Mouse (Mus musculus) erythroid progenitor cell, adult 5-6 weeks (primary cell): ENCODE measurements around the gene Baz1a. TPM values are rescaled to one million over a fixed set of nuclear protein-coding genes. Genes with fewer than 3 reads are reported as not detected.

Experiments
- ATAC-seq: replicated peaks from 2 replicates; pipeline ENCODE4 v1.8.0; 2016; ENCODE audit warnings: moderate number of reproducible peaks, mild to moderate bottlenecking, moderate TSS enrichment, inconsistent platforms; ENCODE audit not compliant: poor library complexity, low FRiP score, severe bottlenecking
- total RNA-seq, 2 experiments: library from RNA; stranded (forward) in 1 of 2; stranded (reverse) in 1 of 2; fragments of 150-400 nt in 1 of 2; fragments of 186-747, 209-891 nt in 1 of 2; gene quantifications; 2 replicates each; pipeline versions ENCODE4 v1.2.3 to v1.2.4; 2015 to 2017; ENCODE audit warnings: low replicate concordance in 2 of 2

Gene Baz1a
- total RNA-seq (2015; ENCODE audit: low replicate concordance) (176 and 191 TPM in 2 replicates), total RNA-seq (2017; ENCODE audit: low replicate concordance) (72.9 and 78.6 TPM in 2 replicates)

DNA sequence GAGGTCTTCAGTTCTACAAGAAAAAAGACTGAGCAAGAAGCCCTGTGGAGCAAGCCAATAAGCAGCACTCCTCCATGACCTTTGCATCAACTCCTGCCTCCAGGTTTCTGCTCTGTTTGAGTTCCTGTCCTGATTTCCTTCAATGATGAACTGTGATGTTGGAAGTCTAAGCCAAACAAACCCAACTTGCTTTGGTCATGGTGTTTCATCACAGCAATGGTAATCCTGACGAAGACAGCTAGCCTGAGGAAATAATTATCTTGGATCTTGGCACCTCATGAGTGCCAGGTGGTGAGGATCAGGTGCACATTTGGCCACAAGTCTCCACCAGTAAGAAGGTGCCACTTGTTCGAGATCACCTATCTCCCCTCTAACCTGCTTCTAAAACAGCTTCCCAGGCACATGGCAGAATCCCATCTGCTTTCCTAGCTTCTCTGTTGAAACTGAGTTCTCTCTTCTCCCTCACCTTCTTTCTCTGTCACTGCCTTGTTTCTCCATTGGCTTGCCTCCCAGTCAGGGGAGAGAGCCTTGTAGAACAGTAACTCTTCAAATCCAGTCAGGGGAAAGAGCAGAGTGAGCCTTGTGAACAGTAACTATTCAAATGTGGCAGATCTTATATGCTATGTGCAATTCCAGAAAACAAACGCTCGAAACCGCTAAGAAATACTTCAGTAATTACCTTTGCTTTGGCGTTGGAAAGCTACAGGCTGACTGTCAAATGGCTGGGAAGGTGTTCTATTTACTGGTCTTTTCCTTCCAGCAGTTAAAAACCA is at the start of gene Baz1a:
Gene Baz1a (minus strand): TSS at position 723 of the 773 bp plus-strand sequence.
- no peak for ATAC-seq

DNA sequence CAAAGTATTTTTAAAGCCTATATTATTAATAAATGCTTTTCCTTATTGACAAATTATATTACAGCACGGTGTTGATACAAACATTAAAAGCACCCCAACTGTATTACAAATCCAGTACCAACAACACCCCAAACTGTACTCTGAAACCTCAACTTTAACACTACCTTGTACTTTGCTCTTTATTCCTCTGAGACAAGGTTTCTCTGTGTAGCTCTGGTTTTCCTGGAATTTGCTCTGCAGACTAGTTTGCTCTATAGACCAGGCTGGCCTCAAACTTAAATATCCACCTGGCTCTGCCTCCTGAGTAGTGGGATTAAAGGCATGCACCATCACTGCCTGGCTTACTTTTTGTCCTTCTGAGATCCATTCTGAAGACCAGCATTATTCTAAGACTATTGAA is 48.0 kb upstream of the Baz1a start:
- ATAC-seq, result no peak

DNA sequence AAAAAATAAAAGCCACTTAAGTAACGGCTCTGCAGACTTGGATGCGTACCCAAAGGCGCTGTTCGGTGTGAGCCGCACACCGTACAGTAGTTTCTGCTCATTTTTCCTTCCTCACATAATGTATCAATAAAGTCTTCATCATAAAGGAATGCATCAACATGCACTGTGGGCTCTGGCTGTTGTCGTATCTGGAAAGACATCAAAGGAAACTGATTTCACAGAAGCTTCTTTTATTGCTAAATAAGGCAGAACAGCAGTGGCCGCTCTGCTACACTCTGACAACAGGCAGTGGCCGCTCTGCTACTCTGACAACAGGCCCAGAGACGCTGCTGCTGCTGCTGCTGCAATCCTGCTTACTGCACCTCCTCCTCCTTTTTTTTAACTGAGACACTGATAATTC is 46.9 kb upstream of the Baz1a start:
- no peak for ATAC-seq

DNA sequence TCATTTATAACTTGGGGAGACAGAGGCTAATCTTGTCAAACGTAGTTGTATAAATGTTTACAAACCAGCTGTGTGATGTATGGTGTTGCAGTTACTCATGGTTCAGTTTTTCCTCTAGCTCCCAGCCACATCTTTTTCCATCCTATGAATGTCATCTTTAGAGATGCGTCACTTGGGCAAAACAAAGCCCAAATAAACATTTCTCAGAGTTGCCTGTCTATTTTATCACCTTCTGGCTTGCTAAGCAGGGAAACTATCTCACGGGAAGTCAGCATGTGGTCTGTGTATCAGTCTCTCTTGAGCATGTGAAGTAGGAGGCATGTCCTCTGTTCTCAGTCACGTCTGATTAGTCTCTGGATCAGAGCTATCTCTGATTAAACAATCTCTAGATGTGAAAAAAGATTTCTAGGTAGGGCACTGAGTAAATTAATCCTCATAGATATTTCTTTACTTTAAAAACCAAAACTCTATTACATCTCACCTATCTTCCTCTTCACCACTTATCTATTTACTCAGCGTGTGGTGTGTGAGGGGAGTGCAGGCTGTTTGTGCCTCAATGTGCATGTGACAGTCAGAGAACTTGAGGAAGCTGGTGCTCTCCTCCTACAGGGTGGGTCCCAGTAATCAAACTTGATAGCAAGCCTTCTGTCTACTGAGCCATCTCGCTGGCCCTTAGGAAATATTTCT is 46.2 kb upstream of the Baz1a start:
- peak; percentile 73 for ATAC-seq

DNA sequence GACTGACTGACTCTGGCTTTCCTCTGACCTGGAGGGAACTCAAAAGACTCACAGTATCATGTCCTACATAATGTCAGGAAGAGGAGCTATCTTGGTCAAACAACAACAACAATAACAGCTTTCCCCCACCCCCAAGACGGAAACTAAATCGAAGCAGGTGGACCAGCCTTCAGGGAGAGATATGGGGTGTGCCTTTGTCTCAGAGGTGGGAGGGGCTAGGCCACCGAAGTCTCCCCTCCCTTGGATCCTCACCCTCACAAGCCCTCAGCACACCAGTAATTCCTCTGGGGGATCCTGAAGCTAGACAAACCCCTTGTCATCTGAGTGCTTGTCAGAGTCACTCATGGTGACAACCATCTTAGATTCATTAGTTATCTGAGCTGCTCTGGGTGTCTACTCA is 45.7 kb upstream of the Baz1a start:
- peak; percentile 61 for ATAC-seq

DNA sequence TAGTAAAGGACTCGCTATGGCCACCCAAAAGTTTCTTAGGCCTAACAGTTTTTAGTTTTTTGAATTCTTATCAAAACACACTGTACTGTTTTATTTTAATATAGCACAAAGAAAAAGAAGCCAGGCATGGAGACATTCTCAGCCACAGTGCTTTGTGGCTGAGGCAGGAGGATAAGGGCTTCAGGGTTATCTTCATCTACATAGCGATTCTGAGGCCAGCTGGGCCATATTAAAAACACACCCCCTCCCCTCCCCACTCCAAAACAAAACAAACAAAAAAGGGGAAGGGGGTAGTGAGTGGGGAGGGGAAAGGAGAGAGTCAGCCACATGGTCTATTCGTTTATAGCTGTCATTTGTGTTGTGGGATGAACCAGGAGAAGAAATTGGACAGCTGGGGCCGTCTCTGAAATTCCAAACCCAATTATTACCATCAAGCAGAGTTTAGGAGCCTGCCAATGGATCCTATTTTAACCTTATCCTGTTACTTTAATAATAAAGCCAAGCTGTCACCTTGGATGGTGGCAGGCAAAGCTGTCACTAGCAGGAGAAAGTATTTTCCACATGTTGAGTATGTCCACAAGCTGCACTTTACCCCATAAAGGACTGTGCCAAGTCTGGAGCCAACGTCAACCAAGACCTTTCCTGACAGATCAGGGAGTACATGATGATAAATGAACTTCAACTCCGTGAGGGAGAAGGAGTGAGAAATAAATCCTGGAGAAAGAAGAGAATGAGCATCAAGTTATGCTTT is 44.9 kb upstream of the Baz1a start:
- ATAC-seq, result no peak

DNA sequence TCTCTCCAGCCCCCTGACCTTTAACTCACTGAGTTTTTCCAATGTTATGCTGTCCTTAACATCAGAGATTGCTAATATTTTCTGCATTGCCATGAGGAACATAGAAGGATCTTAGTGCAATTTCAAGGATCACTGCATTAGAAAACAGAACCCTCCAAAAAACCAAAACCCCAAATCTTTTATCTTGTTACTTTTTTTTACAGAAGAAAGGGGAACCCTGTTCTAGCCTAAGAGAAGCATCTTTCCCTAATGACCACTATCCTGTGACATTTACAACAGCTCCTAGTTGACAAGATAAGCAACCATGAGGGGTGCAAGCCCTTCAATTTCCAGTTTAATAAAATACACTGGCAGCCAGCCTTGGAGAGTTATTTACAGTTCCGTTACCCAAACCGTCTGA is 42.6 kb upstream of the Baz1a start:
- no peak for ATAC-seq

DNA sequence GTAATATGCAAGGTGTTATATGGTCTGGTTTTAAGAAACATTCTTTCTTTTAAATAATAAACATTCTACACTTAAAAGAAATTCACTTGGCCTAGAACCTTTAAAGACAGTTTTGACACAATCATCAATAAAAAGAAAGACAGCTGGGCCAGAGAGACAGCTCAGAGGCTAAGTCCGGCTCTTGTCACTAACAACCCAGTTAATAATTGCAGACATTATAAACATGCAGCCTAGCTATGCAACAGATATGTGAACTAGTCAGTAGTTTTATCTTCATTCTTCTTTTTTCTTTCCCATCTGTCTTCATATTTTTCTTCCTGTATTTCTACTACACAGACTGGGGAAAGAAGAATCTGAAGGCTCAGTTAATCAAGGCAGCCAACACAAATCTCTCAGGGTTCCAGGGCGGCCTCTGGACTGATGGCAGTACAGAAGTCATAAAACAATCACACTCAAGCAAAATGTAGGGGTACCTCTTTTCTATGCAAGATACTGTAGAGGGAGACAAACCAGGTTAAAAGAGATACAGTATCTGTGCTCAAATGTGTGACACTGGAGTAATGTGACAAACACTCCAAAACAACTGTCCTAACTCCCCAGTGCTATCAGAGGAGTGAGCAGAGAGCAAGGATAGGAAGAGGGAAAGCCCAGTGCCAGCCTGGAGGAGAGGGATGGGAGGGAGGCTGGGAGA is 40.5 kb upstream of the Baz1a start:
- ATAC-seq, result no peak

DNA sequence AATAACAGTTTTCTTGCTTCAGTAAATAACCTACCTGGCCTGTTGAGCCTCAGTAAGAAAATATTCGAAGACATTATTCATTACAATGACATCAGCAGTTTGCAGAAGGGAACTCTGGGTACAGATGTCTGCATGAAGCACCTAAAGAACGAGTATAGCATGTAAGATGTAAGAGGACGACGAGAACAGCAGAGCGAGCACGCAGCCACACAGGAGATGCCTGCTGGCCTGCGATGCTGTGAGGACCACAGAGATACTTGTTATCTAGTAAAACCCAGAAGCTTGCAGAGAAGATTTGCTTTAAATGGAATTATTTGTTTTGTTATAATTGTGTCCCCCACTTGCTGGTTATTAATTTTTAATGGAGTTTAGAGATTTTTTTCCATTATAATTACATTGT is 39.1 kb upstream of the Baz1a start:
- peak; percentile 50; the same call in 1 of the 2 replicates for ATAC-seq

DNA sequence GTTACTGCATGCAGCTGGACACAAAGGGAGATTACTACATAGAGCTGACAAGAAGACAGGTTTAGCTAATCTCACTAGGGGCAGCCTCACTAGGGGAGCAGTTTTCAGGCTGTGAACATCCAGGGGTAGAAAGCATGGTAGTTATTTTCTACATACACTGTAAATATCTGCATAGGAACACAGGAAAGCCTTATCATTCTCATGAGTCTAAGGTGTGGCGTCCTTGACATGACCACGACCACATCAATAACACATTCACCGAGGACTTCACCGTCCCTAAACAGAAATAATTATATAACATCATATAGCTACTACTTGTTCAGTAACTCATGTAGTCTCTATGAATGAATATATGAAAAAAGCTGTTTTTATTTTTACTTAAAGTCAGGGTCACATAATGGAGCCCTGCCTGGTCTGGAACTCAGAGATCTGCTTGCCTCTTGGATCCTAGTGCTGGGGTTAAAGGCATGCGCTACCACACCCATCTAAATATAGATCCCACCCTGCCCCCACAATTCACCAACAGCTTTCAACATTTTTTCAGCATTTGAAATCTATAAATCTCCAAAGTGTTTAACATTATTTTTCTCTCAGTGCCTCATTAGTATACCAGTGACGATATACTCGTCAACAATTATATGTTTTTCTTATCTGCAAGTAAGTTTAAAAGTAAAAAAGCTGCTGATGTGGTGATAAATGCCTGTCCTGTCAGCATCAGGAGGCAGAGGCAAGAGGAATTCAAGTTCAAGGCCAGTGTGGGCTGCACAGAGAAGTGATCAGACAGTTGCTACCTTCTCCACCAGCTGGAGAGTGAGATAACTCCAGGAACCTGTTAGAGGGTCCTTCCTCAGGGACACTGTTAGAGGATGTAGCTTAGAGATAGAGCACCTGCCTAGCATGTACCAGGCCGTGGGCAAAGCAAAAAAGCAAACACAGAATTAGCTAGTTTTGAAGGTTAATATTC is 37.3 kb upstream of the Baz1a start:
- peak; percentile 87 for ATAC-seq

DNA sequence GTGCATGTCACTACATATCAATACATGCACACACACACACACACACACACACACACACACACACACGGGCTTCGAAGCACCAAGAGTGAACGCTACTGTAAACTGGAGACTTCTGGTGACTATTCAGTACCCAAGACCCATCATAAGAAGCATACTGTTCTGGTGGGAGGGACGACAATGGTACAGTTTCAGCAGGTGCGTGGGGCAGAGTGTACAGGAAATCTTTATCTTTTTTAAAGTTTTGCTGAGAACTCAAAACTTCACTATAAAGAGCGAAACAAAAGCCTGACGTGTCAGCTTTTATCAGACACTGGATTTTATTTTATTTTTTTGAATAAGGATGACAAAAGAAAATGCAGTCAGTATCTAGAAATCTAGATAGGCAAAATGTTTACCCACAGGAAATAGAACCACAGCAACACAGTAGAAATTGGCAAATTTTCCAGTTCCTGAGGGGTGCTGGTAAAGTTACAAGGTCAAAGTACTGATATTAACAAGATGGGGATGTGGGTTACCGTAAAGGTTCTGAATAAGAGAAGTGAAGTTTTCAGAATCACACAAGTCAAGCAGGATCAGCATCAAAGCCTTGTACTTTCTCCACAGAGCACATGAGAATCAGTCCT is 35.7 kb upstream of the Baz1a start:
- no peak for ATAC-seq

DNA sequence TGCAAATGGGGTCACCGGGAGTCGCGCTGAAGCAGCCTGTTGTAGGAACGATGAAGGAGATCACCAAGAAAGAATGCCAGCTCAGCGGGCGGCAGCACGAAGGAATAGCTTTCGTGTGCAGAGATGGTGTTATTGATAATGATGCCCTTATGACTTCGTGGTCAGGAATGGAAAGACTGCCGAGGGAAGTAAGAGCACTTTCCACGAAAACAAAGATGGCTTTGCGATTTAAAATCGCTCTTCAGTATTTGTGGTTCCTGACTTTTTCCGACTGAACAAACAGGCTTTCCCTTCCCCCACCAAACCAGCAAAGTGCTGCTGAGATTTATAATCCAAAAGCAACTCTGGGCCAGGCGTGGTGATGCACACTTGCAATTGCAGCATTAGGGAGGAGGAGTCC is 26.9 kb upstream of the Baz1a start:
- ATAC-seq, result no peak

DNA sequence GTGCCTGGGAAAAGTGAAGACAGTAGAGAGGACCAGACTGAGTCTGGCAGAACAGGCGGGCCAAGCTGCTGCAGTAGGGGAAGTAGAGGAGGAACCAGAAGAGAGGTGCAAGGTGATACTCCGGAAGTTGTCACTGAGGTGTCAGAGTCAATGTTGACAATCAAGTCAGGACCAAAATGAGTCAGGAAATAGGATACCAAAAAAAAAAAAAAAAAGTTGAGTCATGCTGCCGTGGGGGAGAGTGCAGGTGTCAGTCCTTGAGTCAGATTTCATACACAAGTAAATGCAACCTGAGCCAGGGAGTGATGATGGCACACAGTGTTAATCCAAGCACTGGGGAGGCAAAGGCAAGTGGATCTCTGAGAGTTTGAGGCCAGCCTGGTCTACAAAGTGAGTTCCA is 12.9 kb upstream of the Baz1a start:
- ATAC-seq, result no peak

DNA sequence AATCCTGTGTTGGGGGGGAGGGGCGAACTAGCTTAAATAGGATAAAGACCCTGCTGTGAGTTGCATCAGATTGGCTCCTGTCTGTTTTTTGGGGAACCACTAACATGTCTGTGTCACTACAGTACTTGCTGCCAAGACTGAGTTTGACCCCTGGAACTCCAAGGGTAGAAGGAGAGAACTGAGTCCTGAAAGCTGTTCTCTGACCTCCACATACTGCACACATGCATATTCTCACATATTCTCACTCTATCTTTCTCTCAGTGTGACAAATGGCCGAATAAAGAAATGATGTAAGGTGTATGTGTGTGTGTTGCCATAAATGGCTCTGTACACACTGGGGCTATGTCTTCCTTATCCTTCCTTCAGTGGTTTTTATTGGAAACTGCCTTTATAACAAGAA is 9.1 kb upstream of the Baz1a start:
- ATAC-seq, result no peak

DNA sequence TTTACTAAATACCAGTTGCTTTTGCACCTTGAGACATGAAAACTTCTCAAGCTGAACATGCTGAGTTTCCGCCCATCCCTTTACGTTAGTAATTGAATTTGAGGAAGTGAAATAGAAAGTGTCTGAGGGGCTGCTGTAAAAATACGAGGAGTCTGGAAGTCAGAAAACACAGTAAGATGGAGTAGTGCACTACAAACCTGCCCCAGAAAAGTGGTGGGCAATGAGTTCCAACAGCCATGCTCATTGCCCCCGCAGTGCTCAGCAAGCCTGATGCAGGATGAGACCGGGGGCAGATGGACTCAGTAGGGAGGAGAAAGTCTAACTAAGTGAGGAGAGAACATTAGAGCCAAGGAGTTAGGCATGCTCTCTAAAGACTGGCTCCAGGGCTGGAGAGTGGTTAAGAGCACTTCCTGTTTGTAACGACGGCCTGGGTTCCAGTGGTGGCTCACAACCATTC is 5.3 kb upstream of the Baz1a start:
- no peak for ATAC-seq

DNA sequence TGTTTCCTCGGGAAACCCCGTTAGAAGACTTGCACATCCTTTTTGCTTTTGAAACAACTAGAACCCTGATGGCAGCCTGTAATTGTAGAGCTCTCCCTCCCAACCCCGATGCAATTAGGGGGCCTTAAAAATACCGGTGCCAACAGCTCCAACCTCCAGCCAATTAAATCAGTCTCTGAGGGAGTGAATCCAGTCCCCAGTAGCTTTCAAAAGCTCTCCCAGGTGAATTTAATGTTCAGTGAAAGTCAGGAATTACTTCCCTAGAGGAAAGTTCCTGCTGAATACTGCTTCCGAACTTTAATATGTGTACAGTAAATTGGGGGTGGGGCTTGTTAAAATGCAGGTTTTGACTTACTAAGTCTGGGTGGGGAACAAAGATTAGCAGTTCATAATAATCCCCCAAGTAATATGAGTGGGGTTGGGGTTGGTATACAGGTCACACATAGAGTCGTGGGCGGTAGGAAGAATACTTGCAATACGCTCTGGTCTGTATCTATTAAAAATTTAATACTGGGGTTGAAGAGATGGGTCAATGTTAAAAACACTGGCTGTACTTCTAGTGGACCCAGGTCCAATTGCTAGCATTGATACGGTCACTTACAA is 3.1 kb upstream of the Baz1a start:
- no peak for ATAC-seq

DNA sequence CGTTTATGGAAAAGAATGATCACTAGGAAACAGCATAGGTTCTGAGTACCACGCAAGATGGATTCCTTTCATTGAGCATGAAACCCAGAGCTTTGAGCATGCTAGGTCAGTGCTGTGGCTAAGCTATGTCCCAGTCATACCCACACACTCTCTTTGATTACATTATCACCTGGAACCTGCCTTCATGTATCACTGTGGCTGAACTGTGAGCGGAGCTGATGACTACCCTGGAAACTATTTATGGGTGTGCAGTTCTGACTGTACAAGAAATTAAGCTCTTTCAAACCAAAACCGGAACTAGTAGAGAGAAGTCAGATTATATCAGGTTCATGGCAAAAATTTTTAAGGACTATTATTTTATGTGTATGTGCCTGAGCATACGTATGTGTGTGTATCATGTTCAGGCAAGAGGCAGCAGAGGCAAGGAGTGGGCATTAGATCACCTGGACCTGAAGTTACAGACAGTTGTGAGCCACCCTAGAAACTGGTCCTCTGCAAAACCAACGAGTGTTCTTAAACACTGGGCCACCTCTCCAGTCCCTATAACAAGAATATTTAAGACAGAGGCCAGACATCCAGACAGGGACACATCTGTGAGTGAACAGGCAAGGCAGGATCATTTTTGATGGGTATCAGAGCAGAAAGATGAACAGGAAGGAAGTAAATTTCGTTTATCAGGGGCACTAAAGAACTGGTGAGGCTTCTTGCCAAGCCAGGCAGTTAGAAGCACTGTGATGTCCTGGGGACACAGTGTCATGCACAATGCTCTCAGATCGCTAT is 2.4 kb upstream of the Baz1a start:
- ATAC-seq, result 0 out of 2 replicates have a peak, but pooled peaks have one; percentile 39
